Mouse (Mus musculus) layer of hippocampus, postnatal 14 days (tissue): ENCODE results near the gene Olfr606. TPM values are rescaled to one million over a fixed set of nuclear protein-coding genes. Genes with fewer than 3 reads are reported as not detected.
"Not testable (repeated sequence)": the region's sequence is repeated elsewhere in the genome, so short reads cannot be mapped to it uniquely, and the experiment has no call there.

Experiments used
- DNase-seq, 2 experiments: peaks; one replicate each; pipeline ENCODE4 v3.0.0; 2021 to 2022; ENCODE audit warnings: low spot score in 2 of 2, mixed read lengths in 1 of 2
- long read RNA-seq, 2 experiments: library from polyadenylated mRNA; stranded (forward); transcript quantifications; one replicate each; pipeline ENCODE4 v2.0.0; 2021
- microRNA-seq, 2 experiments: library from miRNA; unstranded; fragments of <30 nt; microRNA quantifications; one replicate each; pipeline ENCODE4 v1.2.0; 2021
- total RNA-seq, 2 experiments: library from RNA; stranded (reverse); gene quantifications; 2 replicates each; pipeline ENCODE4 v1.2.3; 2021

Gene Olfr606
- total RNA-seq: not detected
- long read RNA-seq, experiment 1: 0 reads
- long read RNA-seq, experiment 2: 0 reads

GRCm38 (mm10) chr7:103448746-103449145 lies at the start of gene Olfr606:
Olfr606 (plus strand) TSS chr7:103449046.
- no peak for DNase-seq

- not testable (repeated sequence) for DNase-seq
Observed at GRCm38 (mm10) chr7:103406521-103407055, 42.3 kb upstream of the Olfr606 start.

GRCm38 (mm10) chr7:103414772-103415171 lies 34.1 kb upstream of the Olfr606 start, which contains the start of gene Usp17lc:
Usp17lc (plus strand) TSS chr7:103415072.
- DNase-seq: not testable (repeated sequence)

GRCm38 (mm10) chr7:103445339-103445738 lies 3.5 kb upstream of the Olfr606 start, which contains the start of gene Olfr605:
Olfr605 (minus strand) TSS chr7:103445439.
- DNase-seq: no peak

GRCm38 (mm10) chr7:103460590-103460989 lies 11.7 kb downstream of the Olfr606 start:
- no peak for DNase-seq

GRCm38 (mm10) chr7:103469577-103469976 lies 20.7 kb downstream of the Olfr606 start, which contains the start of gene Olfr608:
Olfr608 (plus strand) TSS chr7:103469877.
- DNase-seq: no peak

GRCm38 (mm10) chr7:103477106-103477505 lies 28.3 kb downstream of the Olfr606 start:
- DNase-seq: not testable (repeated sequence)

- DNase-seq: no peak
Observed at GRCm38 (mm10) chr7:103497962-103498361, 49.1 kb downstream of the Olfr606 start, which contains the start of gene Olfr609. Olfr609 (minus strand) TSS chr7:103498062.

Small RNA genes lying within 50 kb of the gene (microRNA-seq; reads per million reads assigned to microRNA genes)
- 0 reads per million in 2 experiments for gene Gm25774

Other genes with a start within 250 kb of the Olfr606 start
- not detected for gene Olfr593, start 237.2 kb upstream of the Olfr606 start, total RNA-seq
- gene Olfr594, start 232.1 kb upstream of the Olfr606 start, total RNA-seq: not detected
- not detected for gene Usp17ld, start 196.5 kb upstream of the Olfr606 start, total RNA-seq
- not detected for gene Olfr596, start 143.4 kb upstream of the Olfr606 start, total RNA-seq
- not detected for gene Olfr597, start 132.7 kb upstream of the Olfr606 start, total RNA-seq
- gene Olfr598, start 125.5 kb upstream of the Olfr606 start, total RNA-seq: not detected
- not detected for gene Olfr599, start 113.1 kb upstream of the Olfr606 start, total RNA-seq
- gene Olfr600, start 99.4 kb upstream of the Olfr606 start, total RNA-seq: not detected
- gene Olfr601, start 86.4 kb upstream of the Olfr606 start, total RNA-seq: not detected
- gene Olfr603, start 62.9 kb upstream of the Olfr606 start, total RNA-seq: not detected
- gene Usp17lc, start 34.0 kb upstream of the Olfr606 start, total RNA-seq: not detected
- not detected for gene Olfr605, start 3.6 kb upstream of the Olfr606 start, total RNA-seq
- not detected for gene Olfr607, start 15.1 kb downstream of the Olfr606 start, total RNA-seq
- not detected for gene Olfr608, start 20.8 kb downstream of the Olfr606 start, total RNA-seq
- not detected for gene Olfr609, start 49.0 kb downstream of the Olfr606 start, total RNA-seq
- gene Olfr610, start 63.1 kb downstream of the Olfr606 start, total RNA-seq: not detected
- gene Olfr611, start 71.8 kb downstream of the Olfr606 start, total RNA-seq: not detected
- gene Olfr612, start 93.7 kb downstream of the Olfr606 start, total RNA-seq: not detected
- gene Olfr613, start 99.0 kb downstream of the Olfr606 start, total RNA-seq: not detected
- not detected for gene Olfr615, start 107.0 kb downstream of the Olfr606 start, total RNA-seq
- gene Olfr616, start 120.1 kb downstream of the Olfr606 start, total RNA-seq: not detected
- gene Olfr617, start 124.0 kb downstream of the Olfr606 start, total RNA-seq: not detected
- not detected for gene Olfr618, start 141.1 kb downstream of the Olfr606 start, total RNA-seq
- gene Olfr619, start 151.5 kb downstream of the Olfr606 start, total RNA-seq: not detected
- gene Olfr620, start 163.5 kb downstream of the Olfr606 start, total RNA-seq: not detected
- gene Olfr622, start 193.7 kb downstream of the Olfr606 start, total RNA-seq: not detected
- gene Olfr623, start 214.7 kb downstream of the Olfr606 start, total RNA-seq: not detected
- under 1 TPM in 1 of 2 experiments, not detected in 1; 0.07 TPM for gene Olfr624, start 222.1 kb downstream of the Olfr606 start, total RNA-seq
- not detected for gene Olfr625-ps1, start 233.7 kb downstream of the Olfr606 start, total RNA-seq